Mouse (Mus musculus) gastrocnemius, adult 2 months (tissue): ENCODE data around the gene Slc22a4. TPM values are rescaled to one million over a fixed set of nuclear protein-coding genes. Genes with fewer than 3 reads are reported as not detected.
"Not testable (repeated sequence)": the region's sequence is repeated elsewhere in the genome, so short reads cannot be mapped to it uniquely, and the experiment has no call there.

Experiments
- DNase-seq: peaks from one replicate; pipeline ENCODE4 v3.0.0; 2022
- H3K27ac ChIP-seq: fragments of 200-600 bp; 2 replicates; pipeline ENCODE4 v1.8.1; 2022; ENCODE audit warnings: mild to moderate bottlenecking
- H3K4me3 ChIP-seq: fragments of 200-600 bp; 2 replicates; pipeline ENCODE4 v1.8.1; 2022; ENCODE audit warnings: mild to moderate bottlenecking, moderate library complexity
- CTCF ChIP-seq: fragments of 200-600 bp; IDR thresholded peaks from 2 replicates; pipeline ENCODE4 v1.8.1; 2022; ENCODE audit warnings: antibody characterized with exemption, mild to moderate bottlenecking, moderate library complexity
- intact Hi-C: fragments of 180-260 bp; cut with DNase I; formaldehyde crosslinking; loops from one replicate; pipeline ENCODE4 v1.15.1; 2025
- total RNA-seq, 2 experiments: library from RNA; stranded (reverse); gene quantifications; 2 replicates each; pipeline ENCODE4 v1.2.3; 2021

Gene Slc22a4
- total RNA-seq, 2 experiments from 2014 or later, result 1.9 to 2.6 TPM

GRCm38 (mm10) chr11:54012961-54013360 is 14.9 kb downstream of the Slc22a4 start:
- TF ChIP-seq CTCF, result no peak
- DNase-seq, result no peak
- no peak overlapping the region for H3K27ac ChIP-seq
- H3K4me3 ChIP-seq, result no peak overlapping the region
- intact Hi-C loops, result no loop called here

- TF ChIP-seq CTCF, result no peak
- intact Hi-C loops, result no loop called here
Observed at GRCm38 (mm10) chr11:54011255-54011654, 16.6 kb downstream of the Slc22a4 start.

GRCm38 (mm10) chr11:54008416-54008920 is 19.4 kb downstream of the Slc22a4 start:
- DNase-seq, result peak; percentile 38
- Histone ChIP-seq H3K27ac (peak overlapping the region; percentile 70), H3K4me3 (no peak overlapping the region)
- intact Hi-C loops, result no loop called here
- TF ChIP-seq CTCF, result no peak

More at GRCm38 (mm10) chr11:54011255-54011654, 16.6 kb downstream of the Slc22a4 start:
- DNase-seq, result no peak
- H3K27ac ChIP-seq, result no peak overlapping the region
- no peak overlapping the region for H3K4me3 ChIP-seq

GRCm38 (mm10) chr11:54007717-54008116 is 20.2 kb downstream of the Slc22a4 start:
- no peak for TF ChIP-seq CTCF
- intact Hi-C loops, result no loop called here
- Histone ChIP-seq H3K4me3 (no peak overlapping the region), H3K27ac (peak overlapping the region; percentile 70)
- DNase-seq, result peak; percentile 38

- no peak for TF ChIP-seq CTCF
- peak; percentile 79 for DNase-seq
- intact Hi-C loops, result no loop called here
- Histone ChIP-seq H3K4me3 (no peak overlapping the region), H3K27ac (peak overlapping the region; percentile 70)
Observed at GRCm38 (mm10) chr11:54006901-54007300, 21.0 kb downstream of the Slc22a4 start.

GRCm38 (mm10) chr11:54006362-54006761 is 21.5 kb downstream of the Slc22a4 start:
- H3K27ac ChIP-seq, result peak overlapping the region; percentile 70; the same call in 1 of the 2 replicates
- intact Hi-C loops, H3K4me3 ChIP-seq, DNase-seq: not testable (repeated sequence)

- TF ChIP-seq CTCF, result no peak
- Histone ChIP-seq H3K4me3 (no peak overlapping the region), H3K27ac (no peak overlapping the region)
- intact Hi-C loops, result loop anchor here (5.0 kb wide), 1 partner anchor 143 kb away; no protein-coding TSS in a partner anchor
- DNase-seq, result no peak
Observed at GRCm38 (mm10) chr11:54004734-54005133, 23.2 kb downstream of the Slc22a4 start.

GRCm38 (mm10) chr11:54004221-54004620 is 23.7 kb downstream of the Slc22a4 start:
- Histone ChIP-seq H3K4me3 (no peak overlapping the region), H3K27ac (no peak overlapping the region)
- peak; percentile 42 for DNase-seq
- intact Hi-C loops, result loop anchor here (5.0 kb wide), 1 partner anchor 143 kb away; no protein-coding TSS in a partner anchor
- no peak for TF ChIP-seq CTCF

GRCm38 (mm10) chr11:54002761-54003717 is 24.9 kb downstream of the Slc22a4 start:
- peak; percentile 67 for DNase-seq

GRCm38 (mm10) chr11:54002147-54002760 is 25.6 kb downstream of the Slc22a4 start:
- TF ChIP-seq CTCF, result peak; percentile 83

More at GRCm38 (mm10) chr11:54002761-54003717, 24.9 kb downstream of the Slc22a4 start:
- H3K27ac ChIP-seq, result 0 out of 2 replicates have a peak overlapping the region, but pooled peaks have one; percentile 3
- intact Hi-C loops, result loop anchor here (1.0 to 5.0 kb wide), 5 partner anchors 26 to 254 kb away; partner anchors contain the start of gene Slc22a4
- H3K4me3 ChIP-seq, result not testable (repeated sequence)
- peak; percentile 81 for TF ChIP-seq CTCF

GRCm38 (mm10) chr11:53997661-53998060 is 30.2 kb downstream of the Slc22a4 start:
- DNase-seq, result no peak
- Histone ChIP-seq H3K27ac (no peak overlapping the region), H3K4me3 (no peak overlapping the region)
- no peak for TF ChIP-seq CTCF
- intact Hi-C loops, result no loop called here

More at GRCm38 (mm10) chr11:54002147-54002760, 25.6 kb downstream of the Slc22a4 start:
- H3K4me3 ChIP-seq, result no peak overlapping the region
- peak; percentile 72 for DNase-seq
- intact Hi-C loops, result loop anchor here (1.0 to 5.0 kb wide), 5 partner anchors 27 to 255 kb away; partner anchors contain the start of gene Slc22a4
- 0 out of 2 replicates have a peak overlapping the region, but pooled peaks have one; percentile 3 for H3K27ac ChIP-seq

- no peak for DNase-seq
- no peak overlapping the region for H3K4me3 ChIP-seq
- no peak for TF ChIP-seq CTCF
- no peak overlapping the region for H3K27ac ChIP-seq
- intact Hi-C loops, result no loop called here
Observed at GRCm38 (mm10) chr11:53992264-53992663, 35.6 kb downstream of the Slc22a4 start.

- intact Hi-C loops, result loop anchor here (5.0 kb wide), 1 partner anchor 57 kb away; no protein-coding TSS in a partner anchor
Observed at GRCm38 (mm10) chr11:53989232-53989631, 38.7 kb downstream of the Slc22a4 start.

More at GRCm38 (mm10) chr11:53989232-53989631, 38.7 kb downstream of the Slc22a4 start:
- Histone ChIP-seq H3K4me3 (no peak overlapping the region), H3K27ac (no peak overlapping the region)
- no peak for DNase-seq
- peak; percentile 39 for TF ChIP-seq CTCF
